Mouse (Mus musculus): ENCODE measurements around the gene Arsk.

Arsk gene

DNA sequence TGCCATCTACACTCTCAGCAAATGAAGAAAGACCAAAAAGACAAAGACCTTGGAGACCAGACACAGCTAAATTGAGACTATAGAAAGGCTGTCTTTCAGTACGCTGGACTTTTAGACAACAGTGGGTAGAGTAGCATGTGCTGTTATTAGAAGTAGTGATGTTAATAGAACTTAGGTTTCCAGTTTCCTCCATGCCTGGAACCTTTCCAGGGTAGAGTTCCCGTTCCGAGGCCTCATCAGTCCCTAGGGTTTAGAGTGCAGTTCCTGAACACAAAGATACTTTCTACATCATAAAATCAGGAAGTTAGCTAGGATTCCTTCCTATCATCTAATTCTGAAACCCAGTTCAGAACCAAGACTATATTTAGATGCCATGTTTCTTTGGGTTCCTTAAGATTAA, 73.9 kb downstream of the Arsk start:
- no peak for DNase-seq (ENCODE audit: low spot score in 2 of 2)

DNA sequence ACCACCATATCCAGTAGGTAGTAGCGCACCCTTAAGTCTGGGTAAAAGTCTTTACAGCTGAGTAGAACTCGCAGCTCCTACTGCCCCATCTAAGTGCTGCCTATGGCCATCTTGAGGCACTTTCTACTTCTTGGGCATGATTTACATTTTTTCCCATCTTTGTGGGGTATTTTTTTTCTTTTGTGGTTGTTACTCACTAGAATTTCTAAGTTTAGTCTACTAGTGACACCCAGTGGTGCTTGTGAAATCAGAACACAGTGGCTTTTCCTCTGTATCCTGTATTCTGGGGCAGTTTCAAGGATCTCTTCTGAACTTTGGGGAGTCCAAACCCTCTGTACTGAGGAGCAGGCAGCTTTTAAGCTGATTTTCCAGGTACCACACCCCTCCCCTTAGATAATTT, 76.7 kb downstream of the Arsk start:
- no peak for DNase-seq (ENCODE audit: low spot score in 2 of 2)

DNA sequence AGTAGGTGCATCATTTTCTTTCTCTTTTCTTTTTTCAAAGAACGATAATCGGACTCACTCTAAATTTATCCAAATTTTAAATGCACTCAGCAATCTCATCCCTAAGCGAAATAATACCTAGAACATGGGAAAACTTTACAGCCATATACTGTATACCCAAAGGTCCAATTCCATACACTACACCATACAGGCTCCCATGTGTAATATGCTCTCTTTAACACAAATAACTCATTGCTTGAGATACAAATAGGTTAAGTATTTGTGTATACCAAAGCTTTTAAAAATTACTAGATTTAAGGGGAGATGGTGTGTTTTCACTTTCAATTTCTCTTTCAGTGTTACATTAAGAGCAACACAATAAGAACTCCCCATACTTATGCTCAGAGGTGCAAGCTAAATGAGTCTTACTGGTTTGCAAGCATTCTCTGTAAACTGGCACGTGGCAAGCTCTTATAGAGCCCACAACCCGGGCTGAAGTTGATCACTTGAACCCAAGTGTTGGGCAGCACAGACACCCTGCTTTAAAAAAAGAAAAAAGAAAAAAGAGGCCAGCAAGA, 79.5 kb downstream of the Arsk start:
- DNase-seq (ENCODE audit: low spot score in 2 of 2): no peak

DNA sequence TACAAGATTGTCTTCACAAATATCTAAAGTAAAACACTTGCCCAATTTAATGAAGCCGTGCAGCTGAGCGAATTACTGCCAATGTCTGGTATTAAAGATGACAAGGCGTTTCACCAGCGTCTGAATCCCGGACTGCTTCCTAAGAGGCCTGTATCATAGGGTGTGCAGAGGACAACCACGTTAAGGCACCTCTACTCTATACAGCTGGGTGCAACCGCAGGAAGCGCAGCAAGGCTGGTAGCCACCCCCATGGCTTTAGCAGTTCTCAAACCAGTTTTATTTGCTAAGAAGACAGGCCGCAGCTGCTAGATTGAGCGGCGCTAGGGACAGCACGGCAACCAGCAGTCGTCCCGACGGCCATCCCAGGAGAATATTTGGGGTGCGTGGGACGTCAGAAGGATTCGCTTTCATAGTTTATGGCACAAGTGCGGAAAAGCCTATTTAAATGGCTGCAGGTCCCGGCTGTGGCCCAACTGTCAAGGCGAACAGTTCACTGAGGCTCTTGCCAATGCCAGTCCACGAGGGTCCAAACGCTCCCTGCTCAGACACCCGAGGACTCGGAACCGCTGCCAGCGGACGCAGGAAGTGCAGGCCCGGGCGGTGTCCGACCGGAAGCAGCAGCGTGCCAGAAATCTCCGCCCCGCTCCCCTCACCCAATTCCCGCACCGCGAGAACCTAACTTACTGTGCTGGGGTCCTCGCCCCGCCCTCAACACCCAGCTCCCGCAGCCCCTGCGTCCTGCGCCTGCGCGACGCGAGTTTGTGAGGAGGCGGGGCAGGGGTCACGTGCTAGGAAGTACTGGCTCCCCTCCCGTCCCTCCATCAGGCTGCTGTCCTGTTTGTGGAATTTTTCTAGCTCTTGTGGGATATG, 80.3 kb downstream of the Arsk start, which contains the start of gene Rfesd:
TSS of gene Rfesd (minus strand) at position 746 of the 870 bp plus-strand sequence.
- DNase-seq (ENCODE audit: low spot score in 2 of 2): peak; percentile 88 to 96

DNA sequence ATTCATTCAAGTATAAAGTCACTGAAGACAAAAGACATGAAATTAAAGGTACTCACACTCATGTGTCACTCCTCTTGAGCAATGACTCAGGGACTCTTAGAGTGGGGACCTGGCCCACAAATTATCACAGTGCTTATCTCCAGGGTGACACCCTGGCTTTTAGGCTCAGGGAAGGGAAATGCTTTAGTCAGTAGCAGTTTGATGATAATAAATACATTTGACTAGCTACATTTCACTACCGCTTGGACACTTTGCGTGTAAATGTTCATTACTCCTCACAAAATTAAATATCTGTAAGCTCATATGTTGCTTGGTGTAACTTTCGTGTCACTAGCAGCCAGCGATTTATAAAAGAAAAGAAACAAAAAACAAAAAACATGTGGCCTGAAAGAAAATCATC, 81.0 kb downstream of the Arsk start:
- no peak for DNase-seq (ENCODE audit: low spot score in 2 of 2)

DNA sequence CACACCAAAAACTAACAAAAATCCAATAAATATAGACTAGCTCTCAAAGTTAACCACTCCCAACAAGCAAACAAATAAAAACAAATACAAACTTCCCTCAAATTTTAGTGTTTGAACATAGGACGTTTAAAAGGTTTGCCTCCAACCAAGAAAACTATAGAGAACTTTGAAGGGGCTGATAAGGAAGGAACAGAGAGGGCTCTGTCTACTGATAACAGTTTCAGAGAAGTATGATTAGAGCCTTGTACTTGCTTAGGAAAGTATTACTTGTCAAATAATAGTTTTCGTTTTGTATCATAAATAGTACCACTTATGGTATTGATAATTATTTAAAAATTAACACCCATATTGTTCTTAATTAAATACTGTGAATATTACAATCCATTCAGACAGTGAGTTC, 83.9 kb downstream of the Arsk start:
- DNase-seq (ENCODE audit: low spot score in 2 of 2): no peak
